Mouse (Mus musculus) liver, postnatal 0 days (tissue): Measurements from ENCODE around the gene E2f2. TPM values are rescaled to one million over a fixed set of nuclear protein-coding genes. Genes with fewer than 3 reads are reported as not detected.
A peak's percentile ranks its signal among the peaks of the same experiment; 100 is the strongest.

Experiments used
- ATAC-seq: fragments of 200-750 bp; cut with Nextera tagmentation; 2 replicates; pipeline ENCODE4 v1.8.0; 2017; ENCODE audit warnings: mild to moderate bottlenecking, moderate library complexity
- DNase-seq: peaks from one replicate; pipeline ENCODE4 v3.0.0-alpha.2; 2016
- H3K27ac ChIP-seq: fragments of 300-500 bp; sonication (generic); 2 replicates; pipeline ENCODE4 v1.5.1; 2014; ENCODE audit warnings: antibody characterized with exemption, moderate library complexity, mild to moderate bottlenecking, low read depth
- H3K27me3 ChIP-seq: fragments of 300-500 bp; sonication (generic); 2 replicates; pipeline ENCODE4 v1.6.1; 2014; ENCODE audit warnings: low read length, control low read depth, mixed read lengths; ENCODE audit not compliant: insufficient read depth
- H3K36me3 ChIP-seq: fragments of 300-500 bp; sonication (generic); replicated peaks from 2 replicates; pipeline ENCODE4 v1.6.1; 2014; ENCODE audit warnings: mild to moderate bottlenecking, control low read depth, low read length, moderate library complexity, mixed read lengths; ENCODE audit not compliant: insufficient read depth
- H3K4me1 ChIP-seq: fragments of 300-500 bp; sonication (generic); 2 replicates; pipeline ENCODE4 v1.6.1; 2014; ENCODE audit warnings: antibody characterized with exemption, mild to moderate bottlenecking, control low read depth; ENCODE audit not compliant: insufficient read depth
- H3K4me2 ChIP-seq: fragments of 300-500 bp; sonication (generic); 2 replicates; pipeline ENCODE4 v1.6.1; 2014; ENCODE audit warnings: low read depth, mild to moderate bottlenecking, low read length, moderate library complexity, mixed read lengths
- H3K4me3 ChIP-seq: fragments of 300-500 bp; sonication (generic); 2 replicates; pipeline ENCODE4 v1.5.1; 2014; ENCODE audit warnings: low read depth, low read length
- H3K9ac ChIP-seq: fragments of 300-500 bp; sonication (generic); replicated peaks from 2 replicates; pipeline ENCODE4 v1.6.1; 2014; ENCODE audit warnings: mild to moderate bottlenecking, moderate library complexity
- H3K9me3 ChIP-seq: fragments of 300-500 bp; sonication (generic); 2 replicates; pipeline ENCODE4 v1.6.1; 2016; ENCODE audit warnings: mild to moderate bottlenecking, control low read depth, low read length, mixed read lengths
- CTCF ChIP-seq: sonication (generic); IDR thresholded peaks from 2 replicates; pipeline ENCODE4 v1.5.1; 2016; ENCODE audit warnings: antibody characterized with exemption, low read depth
- EP300 ChIP-seq: IDR thresholded peaks from 2 replicates; pipeline ENCODE4 v1.6.1; 2016; ENCODE audit warnings: antibody characterized with exemption, low read depth, mild to moderate bottlenecking
- WGBS: fragments of 180-500 bp; shearing (Covaris S2); extraction: QIAGEN DNeasy Blood & Tissue Kit; methylation state at CpG from one replicate; pipeline ENCODE4 v1.1.7; 2014; ENCODE audit not compliant: insufficient replicate concordance; 5-methylcytosine and 5-hydroxymethylcytosine counted together
- polyA plus RNA-seq: library from polyadenylated mRNA; unstranded; fragments of >200 nt; fragmentation: Nextera tagmentation; extraction: Ambion mirVana; gene quantifications from 2 replicates; pipeline ENCODE4 v1.2.1, GENCODE M21; 2015

The E2f2 gene
- polyA plus RNA-seq, 1 experiment from 2014 or later = 48.6 TPM

GRCm38 (mm10) chr4:136135874-136136728 lies 36.1 kb upstream of the E2f2 start:
- no peak for ATAC-seq
- DNase-seq = no peak

GRCm38 (mm10) chr4:136139326-136140110 lies 32.7 kb upstream of the E2f2 start:
- Histone ChIP-seq H3K9ac (no peak overlapping the region), H3K4me1 (peaks cover 43% of the 10 kb centered on the region), H3K4me2 (0 out of 2 replicates have a peak overlapping the region, but pooled peaks have one; percentile 4), H3K36me3 (no peaks in the 10 kb centered on the region), H3K27me3 (peaks cover 53% of the 10 kb centered on the region), H3K9me3 (no peaks in the 10 kb centered on the region), H3K27ac (peak overlapping the region; percentile 85), H3K4me3 (no peak overlapping the region)
- no peak for TF ChIP-seq EP300
- ATAC-seq = no peak
- no peak for DNase-seq
- WGBS = 54% methylated on average over 17 of the region's 17 CpGs

More at GRCm38 (mm10) chr4:136135874-136136728, 36.1 kb upstream of the E2f2 start:
- Histone ChIP-seq H3K27ac (peak overlapping the region; percentile 3; the same call in 1 of the 2 replicates), H3K27me3 (peaks cover 31% of the 10 kb centered on the region), H3K4me3 (no peak overlapping the region), H3K4me2 (no peak overlapping the region), H3K9ac (no peak overlapping the region), H3K36me3 (no peaks in the 10 kb centered on the region), H3K4me1 (peaks cover 25% of the 10 kb centered on the region), H3K9me3 (no peaks in the 10 kb centered on the region)
- WGBS = 51% methylated on average over 9 of the region's 9 CpGs
- TF ChIP-seq CTCF (0 out of 2 replicates have a peak, but pooled peaks have one; percentile 15), EP300 (no peak)

- TF ChIP-seq CTCF = 0 out of 2 replicates have a peak, but pooled peaks have one; percentile 23
- peak; percentile 67 for TF ChIP-seq EP300
- 13% methylated on average over 31 of the region's 31 CpGs for WGBS
- Histone ChIP-seq H3K27me3 (peaks cover 52% of the 10 kb centered on the region), H3K4me2 (peak overlapping the region; percentile 33), H3K36me3 (no peaks in the 10 kb centered on the region), H3K9ac (no peak overlapping the region), H3K9me3 (no peaks in the 10 kb centered on the region), H3K4me3 (no peak overlapping the region), H3K4me1 (peaks cover 41% of the 10 kb centered on the region), H3K27ac (peak overlapping the region; percentile 85)
- ATAC-seq = peak; percentile 82
- peak; percentile 89 for DNase-seq
Measured at GRCm38 (mm10) chr4:136140327-136141250, 31.6 kb upstream of the E2f2 start.

- DNase-seq = no peak
- no peak overlapping the region for H3K9ac ChIP-seq
- H3K27ac ChIP-seq = peak overlapping the region; percentile 77
- ATAC-seq = no peak
- H3K36me3 ChIP-seq = no peaks in the 10 kb centered on the region
- H3K4me1 ChIP-seq = peaks cover 47% of the 10 kb centered on the region
- peak overlapping the region; percentile 13; the same call in 1 of the 2 replicates for H3K4me3 ChIP-seq
- H3K9me3 ChIP-seq = no peaks in the 10 kb centered on the region
- H3K4me2 ChIP-seq = peak overlapping the region; percentile 68
- TF ChIP-seq CTCF = no peak
- WGBS = 21% methylated on average over 17 of the region's 17 CpGs
- peaks cover 63% of the 10 kb centered on the region for H3K27me3 ChIP-seq
Measured at GRCm38 (mm10) chr4:136142267-136143192, 29.7 kb upstream of the E2f2 start.
